Mouse (Mus musculus) liver, embryonic 14.5 days (tissue): Measurements from ENCODE around the gene Fam173a. TPM values are rescaled to one million over a fixed set of nuclear protein-coding genes. Genes with fewer than 3 reads are reported as not detected.

Experiments
- ATAC-seq: fragments of 200-750 bp; cut with Nextera tagmentation; 2 replicates; pipeline ENCODE4 v1.8.0; 2017; ENCODE audit warnings: moderate number of reproducible peaks, mild to moderate bottlenecking, moderate library complexity; ENCODE audit not compliant: insufficient read depth
- DNase-seq, 3 experiments: peaks; one replicate each; pipeline ENCODE4 v3.0.0-alpha.2; 2012 to 2013; ENCODE audit warnings: low read depth in 3 of 3, low spot score in 3 of 3
- H3K27ac ChIP-seq: fragments of 300-500 bp; sonication (generic); 2 replicates; pipeline ENCODE4 v1.5.1; 2014; ENCODE audit warnings: moderate library complexity, mild to moderate bottlenecking, control low read depth, inconsistent platforms
- H3K27me3 ChIP-seq: fragments of 300-500 bp; sonication (generic); 2 replicates; pipeline ENCODE4 v1.6.1; 2014; ENCODE audit warnings: mild to moderate bottlenecking, low read length, moderate library complexity; ENCODE audit not compliant: control insufficient read depth, insufficient read depth
- H3K36me3 ChIP-seq: fragments of 300-500 bp; sonication (generic); replicated peaks from 2 replicates; pipeline ENCODE4 v1.6.1; 2014; ENCODE audit warnings: low read depth; ENCODE audit not compliant: control insufficient read depth, insufficient read depth
- H3K4me1 ChIP-seq, 2 experiments: fragments of 200-500 bp in 1 of 2; fragments of 300-500 bp in 1 of 2; sonication (generic) in 1 of 2; replicated peaks; 2 replicates each; pipeline ENCODE4 v1.6.1; 2012 to 2014; ENCODE audit warnings: antibody characterized with exemption in 1 of 2, inconsistent platforms in 1 of 2, low read length in 1 of 2; ENCODE audit not compliant: control insufficient read depth in 2 of 2, insufficient read depth in 2 of 2
- H3K4me2 ChIP-seq: fragments of 300-500 bp; sonication (generic); 2 replicates; pipeline ENCODE4 v1.6.1; 2014; ENCODE audit warnings: low read depth, mild to moderate bottlenecking, control low read depth, moderate library complexity
- H3K4me3 ChIP-seq, 2 experiments: fragments of 200-500 bp in 1 of 2; fragments of 300-500 bp in 1 of 2; sonication (generic) in 1 of 2; 2 replicates each; pipeline ENCODE4 v1.5.1; 2012 to 2014; ENCODE audit warnings: low read depth in 2 of 2, low read length in 2 of 2, mild to moderate bottlenecking in 2 of 2, control low read depth in 1 of 2, inconsistent platforms in 1 of 2, moderate library complexity in 1 of 2; ENCODE audit not compliant: insufficient read depth in 1 of 2
- H3K9ac ChIP-seq: fragments of 300-500 bp; sonication (generic); replicated peaks from 2 replicates; pipeline ENCODE4 v1.6.1; 2014; ENCODE audit warnings: mild to moderate bottlenecking, control low read depth, moderate library complexity
- H3K9me3 ChIP-seq: fragments of 300-500 bp; sonication (generic); 2 replicates; pipeline ENCODE4 v1.6.1; 2016; ENCODE audit warnings: low read length, mixed read lengths; ENCODE audit not compliant: control insufficient read depth
- CTCF ChIP-seq: IDR thresholded peaks from 2 replicates; pipeline ENCODE4 v1.5.1; 2016; ENCODE audit warnings: antibody characterized with exemption, low read depth, control low read depth
- EP300 ChIP-seq: IDR thresholded peaks from 2 replicates; pipeline ENCODE4 v1.6.1; 2016; ENCODE audit warnings: antibody characterized with exemption, low read depth
- WGBS: fragments of 180-500 bp; shearing (Covaris S2); extraction: QIAGEN DNeasy Blood & Tissue Kit; methylation state at CpG from one replicate; pipeline ENCODE4 v1.1.7; 2014; ENCODE audit not compliant: insufficient replicate concordance; 5-methylcytosine and 5-hydroxymethylcytosine counted together
- polyA plus RNA-seq, 2 experiments: library from polyadenylated mRNA; depleted of rRNA in 1 of 2; stranded (reverse) in 1 of 2; unstranded in 1 of 2; fragments of >200 nt; fragmentation: Nextera tagmentation in 1 of 2; extraction: Ambion mirVana in 1 of 2; gene quantifications; 2 replicates each; pipeline versions ENCODE4 v1.2.1 to v1.2.3; 2012 to 2014

Fam173a gene
- polyA plus RNA-seq, 2 experiments: 46.6 to 57.2 TPM

DNA sequence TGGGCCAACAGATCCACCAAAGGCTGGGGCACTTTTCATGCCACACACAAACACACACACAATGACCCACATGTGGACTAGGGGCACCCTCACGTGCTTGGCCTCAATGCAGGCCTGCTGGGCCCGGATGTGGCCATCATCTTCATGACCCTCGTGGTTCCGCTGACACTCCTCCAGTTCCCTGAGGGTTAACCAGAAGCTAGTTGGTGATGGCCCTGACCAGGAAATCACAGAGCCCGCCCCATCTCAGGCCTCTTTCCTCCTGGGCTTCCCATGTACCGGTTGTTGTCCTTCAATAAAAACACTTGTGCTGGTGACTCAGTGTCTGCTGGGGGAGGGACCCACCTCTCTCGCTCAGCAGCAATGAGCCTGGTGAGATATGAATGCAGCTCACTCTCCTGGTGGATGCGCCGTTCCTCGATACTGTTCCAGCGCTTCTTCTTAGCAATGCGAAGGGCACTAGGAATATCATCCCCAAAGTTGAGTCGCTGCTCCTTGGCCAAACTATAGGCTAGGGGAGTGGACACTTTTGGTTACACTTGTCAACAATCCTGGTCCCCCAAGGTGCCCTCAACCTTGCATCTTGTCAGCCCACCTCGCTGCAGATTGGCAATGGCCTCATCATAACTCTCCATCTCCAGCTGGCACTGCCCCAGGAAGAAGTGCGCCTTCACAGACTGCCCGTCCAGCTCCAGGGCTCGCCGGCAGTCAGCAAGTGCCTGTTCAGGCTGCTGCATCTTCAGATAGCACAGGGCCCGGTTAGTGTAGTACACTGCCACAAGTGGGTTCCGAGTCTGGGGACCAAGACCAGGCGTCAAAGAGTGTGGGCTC is 39.0 kb upstream of the Fam173a start:
- Histone ChIP-seq H3K9ac (peak overlapping the region; percentile 63), H3K4me2 (peak overlapping the region; percentile 83), H3K27me3 (no peaks in the 10 kb centered on the region), H3K9me3 (no peaks in the 10 kb centered on the region), H3K4me3 (peak overlapping the region; percentile 70 to 74), H3K4me1 (peaks cover 10 to 16% of the 10 kb centered on the region in 2 experiments), H3K36me3 (peaks cover 11% of the 10 kb centered on the region), H3K27ac (peak overlapping the region; percentile 38)
- 43% methylated on average over 21 of the region's 21 CpGs for WGBS
- DNase-seq (no peak), ATAC-seq (no peak)
- no peak for TF ChIP-seq CTCF
- TF ChIP-seq EP300: no peak

DNA sequence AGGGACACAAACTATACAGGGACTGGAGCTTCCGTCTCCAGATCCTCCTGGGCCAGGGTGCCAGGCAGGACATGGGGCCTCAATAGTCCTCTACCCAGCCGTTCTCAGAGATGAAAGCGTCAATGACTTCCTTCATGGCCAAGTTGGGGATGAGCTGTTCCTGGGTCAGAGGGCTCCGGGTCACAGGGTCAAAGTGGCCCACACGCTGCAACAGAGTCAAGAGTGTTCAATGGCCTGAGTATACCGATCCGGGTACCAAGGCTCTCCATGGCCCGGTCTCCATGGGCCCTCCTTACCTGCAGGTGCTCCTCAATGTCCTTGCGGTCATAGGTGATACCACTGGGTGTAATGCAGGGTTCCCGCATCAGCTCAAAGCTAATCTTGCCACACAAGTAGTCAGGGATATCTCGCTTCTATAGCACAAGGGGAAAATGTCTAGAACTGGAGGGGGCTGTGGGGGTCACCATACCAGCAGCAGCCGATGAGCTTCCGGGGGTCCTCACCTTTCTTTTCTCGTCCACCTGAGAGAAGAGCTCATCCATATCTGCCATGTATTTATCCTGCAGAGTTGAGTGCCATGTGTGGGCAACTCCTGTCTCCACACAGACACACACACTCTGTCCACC is 38.2 kb upstream of the Fam173a start:
- Histone ChIP-seq H3K9ac (no peak overlapping the region), H3K36me3 (peaks cover 13% of the 10 kb centered on the region), H3K4me3 (peak overlapping the region in 1 of 2 experiments; percentile 74; a peak in 1 of 4 replicates), H3K27ac (no peak overlapping the region), H3K4me1 (peaks cover 8 to 16% of the 10 kb centered on the region in 2 experiments), H3K4me2 (peak overlapping the region; percentile 83), H3K27me3 (no peaks in the 10 kb centered on the region), H3K9me3 (no peaks in the 10 kb centered on the region)
- DNase-seq: no peak
- WGBS: 80% methylated on average over 14 of the region's 14 CpGs
- TF ChIP-seq CTCF: no peak
- TF ChIP-seq EP300: no peak
- no peak for ATAC-seq

DNA sequence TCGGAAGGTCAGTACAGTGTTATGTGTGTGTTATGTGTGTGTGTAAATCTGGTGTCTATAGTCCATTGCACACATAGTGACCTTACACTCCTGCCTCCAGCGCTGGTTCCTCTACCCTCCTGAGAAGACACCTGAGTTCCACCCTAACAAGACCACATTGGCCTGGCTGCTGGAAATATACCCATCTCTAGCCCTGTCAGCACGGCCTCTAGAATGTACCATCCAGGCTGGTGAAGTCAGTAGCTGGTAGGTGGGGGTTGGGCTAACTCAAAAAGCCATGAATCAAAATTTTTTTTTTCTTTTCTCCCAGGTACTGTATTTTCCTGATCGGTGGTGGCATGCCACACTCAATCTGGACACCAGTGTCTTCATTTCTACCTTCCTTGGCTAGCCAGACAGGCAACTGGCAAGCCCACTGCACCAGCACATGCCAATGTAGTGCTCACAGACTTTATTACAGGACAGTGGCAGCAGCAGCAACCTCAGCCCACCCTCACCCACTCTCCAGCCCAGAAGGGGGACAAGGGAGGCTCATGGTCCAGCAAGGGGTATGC is 37.6 kb upstream of the Fam173a start:
- H3K27ac ChIP-seq: no peak overlapping the region
- 66% methylated on average over 4 of the region's 4 CpGs for WGBS
- H3K36me3 ChIP-seq: peaks cover 14% of the 10 kb centered on the region
- no peaks in the 10 kb centered on the region for H3K9me3 ChIP-seq
- H3K4me3 ChIP-seq: no peak overlapping the region; a peak in 1 of 4 replicates
- TF ChIP-seq EP300 (no peak), CTCF (no peak)
- H3K9ac ChIP-seq: no peak overlapping the region
- DNase-seq (no peak), ATAC-seq (no peak)
- H3K4me1 ChIP-seq: peaks cover 8 to 16% of the 10 kb centered on the region in 2 experiments
- peak overlapping the region; percentile 70 for H3K4me2 ChIP-seq
- H3K27me3 ChIP-seq: no peaks in the 10 kb centered on the region

DNA sequence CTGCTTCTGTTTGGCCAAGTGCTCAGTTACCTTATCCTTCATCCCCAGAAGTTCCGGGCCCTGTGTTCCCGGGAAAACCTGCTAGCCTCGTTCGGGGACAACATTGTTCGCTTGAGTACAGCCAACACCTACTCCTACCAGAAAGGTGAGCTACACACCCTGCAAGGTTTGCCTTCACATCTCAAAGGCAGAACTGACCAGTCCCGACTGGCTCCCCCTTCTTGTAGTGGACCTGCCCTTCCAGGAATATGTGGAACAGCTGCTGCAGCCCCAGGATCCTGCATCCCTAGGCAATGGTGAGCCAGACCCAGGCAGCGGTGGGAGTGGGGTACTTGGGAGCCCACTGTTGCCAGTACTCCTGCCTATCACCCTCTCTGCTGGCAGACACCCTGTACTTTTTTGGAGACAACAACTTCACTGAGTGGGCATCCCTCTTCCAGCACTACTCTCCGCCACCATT is 36.9 kb upstream of the Fam173a start:
- peak overlapping the region; percentile 70 for H3K4me2 ChIP-seq
- H3K4me1 ChIP-seq: peaks cover 12 to 17% of the 10 kb centered on the region in 2 experiments
- TF ChIP-seq CTCF (no peak), EP300 (no peak)
- no peak for DNase-seq
- no peaks in the 10 kb centered on the region for H3K9me3 ChIP-seq
- peaks cover 14% of the 10 kb centered on the region for H3K36me3 ChIP-seq
- H3K9ac ChIP-seq: peak overlapping the region; percentile 67
- H3K27me3 ChIP-seq: no peaks in the 10 kb centered on the region
- WGBS: 33% methylated on average over 8 of the region's 8 CpGs
- ATAC-seq: no peak
- H3K4me3 ChIP-seq: peak overlapping the region; percentile 64 to 72
- H3K27ac ChIP-seq: peak overlapping the region; percentile 38; the same call in 1 of the 2 replicates
